Mouse (Mus musculus): ENCODE data around the gene Stil.

GRCm38 (mm10) chr4:115062540-115062874, 62.5 kb downstream of the Stil start:
- TF ChIP-seq POLR2A (IDR thresholded peaks at IDR 0.05; ENCODE audit: borderline replicate concordance, extremely low read depth, low read depth, low read length) (no peak), CTCF (IDR thresholded peaks at IDR 0.05; ENCODE audit: insufficient read depth, low read length) (no peak)
